Mouse (Mus musculus) kidney, postnatal 14 days (tissue): ENCODE data around the gene Slc4a3.

Source experiments
- DNase-seq: peaks from one replicate; pipeline ENCODE4 v3.0.0; 2022; ENCODE audit warnings: mixed read lengths

The Slc4a3 gene

DNA sequence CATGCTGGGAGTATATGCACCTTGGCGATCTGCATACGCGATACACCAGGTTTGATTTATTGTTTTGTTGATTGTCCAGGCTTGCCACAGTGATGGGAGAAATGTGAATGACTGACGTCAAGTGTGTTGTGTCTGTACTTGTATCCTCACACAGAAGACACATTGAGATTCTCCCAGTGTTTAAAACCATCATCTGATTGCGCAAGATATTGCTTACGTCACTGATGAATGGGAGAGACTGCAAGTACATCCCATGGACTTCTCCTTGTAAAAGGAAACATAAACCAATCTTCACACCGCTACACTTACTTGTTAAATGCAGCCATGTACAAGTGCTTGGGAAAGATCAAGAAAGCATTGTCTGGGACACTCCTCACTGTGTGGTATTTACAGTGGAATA is 62.2 kb downstream of the Slc4a3 start:
- no peak for DNase-seq

DNA sequence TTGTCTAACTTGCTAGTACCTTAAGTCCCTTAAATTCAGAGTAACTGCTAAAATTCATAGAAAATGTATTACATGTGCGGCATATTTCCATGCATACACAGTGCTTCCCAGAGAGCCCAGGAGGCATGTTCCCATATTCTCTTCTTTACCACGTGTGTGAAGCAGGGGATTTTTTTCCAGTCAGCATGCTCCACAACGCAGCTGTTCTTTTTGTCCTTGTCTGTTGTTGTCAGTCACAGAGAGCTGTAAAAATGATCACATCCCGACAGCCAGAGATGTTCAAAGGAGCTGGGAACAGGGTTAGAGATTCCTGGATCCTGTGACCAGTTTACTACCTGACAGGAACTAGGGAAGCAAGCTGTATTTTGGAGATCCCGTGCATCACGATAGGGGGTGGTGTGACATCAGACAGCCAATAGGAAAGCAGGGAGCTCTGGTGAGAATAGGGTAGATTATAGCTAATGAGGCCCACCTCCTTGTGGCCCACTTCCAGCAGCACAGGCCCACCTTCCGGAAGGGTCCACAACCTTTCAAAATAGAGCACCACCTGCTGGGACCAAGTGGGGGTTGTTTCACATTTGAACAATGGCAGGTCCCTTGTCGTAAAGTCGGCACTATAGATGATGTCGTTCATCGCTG is 62.7 kb downstream of the Slc4a3 start:
- no peak for DNase-seq

DNA sequence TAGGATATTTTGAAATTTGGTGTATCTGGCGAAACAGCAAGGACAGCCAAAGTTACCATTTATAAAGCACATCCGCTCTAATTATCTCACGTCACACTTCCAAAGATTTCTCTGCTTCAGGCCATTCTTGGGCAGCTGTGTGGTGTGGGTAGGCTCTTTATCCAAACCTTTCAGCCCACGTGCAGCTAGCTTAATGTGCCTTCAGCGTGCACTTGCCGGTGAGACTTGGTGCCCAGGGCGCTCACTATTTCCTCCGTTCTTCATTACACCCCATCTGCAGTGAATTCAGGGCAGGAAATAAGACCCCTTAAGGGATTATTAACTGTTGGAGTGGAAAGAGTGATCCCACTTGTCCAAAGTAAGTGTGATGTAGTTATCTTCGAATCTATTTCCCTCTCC is 63.2 kb downstream of the Slc4a3 start:
- DNase-seq = no peak

DNA sequence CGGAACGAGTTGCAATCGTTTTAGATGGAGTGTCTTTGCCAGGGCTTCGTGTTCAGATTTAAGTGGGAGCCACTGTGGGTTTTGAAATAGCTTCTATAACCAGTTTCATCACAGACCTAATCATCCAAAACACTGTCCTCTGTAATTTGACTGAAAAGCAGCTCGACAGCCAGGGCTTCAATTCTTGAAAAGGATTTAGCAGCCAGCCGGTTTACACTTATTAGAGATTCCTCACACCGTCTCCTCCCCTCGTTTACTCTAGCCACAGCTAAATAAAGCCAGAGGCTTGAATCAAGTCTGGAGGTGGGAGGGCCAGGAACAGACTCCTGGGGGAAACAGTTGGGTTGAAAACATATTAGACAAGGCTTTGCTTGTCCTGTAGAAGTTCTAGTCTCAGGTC is 64.5 kb downstream of the Slc4a3 start:
- DNase-seq = no peak
